Mouse (Mus musculus): ENCODE measurements around the gene Large2.
A peak's percentile ranks its signal among the peaks of the same experiment; 100 is the strongest.

The Large2 gene

GRCm38 (mm10) chr2:92327601-92328000 lies 47.1 kb downstream of the Large2 start:
- no peak for DNase-seq (ENCODE audit: low read depth)

GRCm38 (mm10) chr2:92326221-92326620 lies 48.4 kb downstream of the Large2 start:
- no peak for DNase-seq (ENCODE audit: low read depth)

- no peak for DNase-seq (ENCODE audit: low read depth)
These were observed 49.0 kb downstream of the Large2 start for GRCm38 (mm10) chr2:92325676-92326075.

DNA sequence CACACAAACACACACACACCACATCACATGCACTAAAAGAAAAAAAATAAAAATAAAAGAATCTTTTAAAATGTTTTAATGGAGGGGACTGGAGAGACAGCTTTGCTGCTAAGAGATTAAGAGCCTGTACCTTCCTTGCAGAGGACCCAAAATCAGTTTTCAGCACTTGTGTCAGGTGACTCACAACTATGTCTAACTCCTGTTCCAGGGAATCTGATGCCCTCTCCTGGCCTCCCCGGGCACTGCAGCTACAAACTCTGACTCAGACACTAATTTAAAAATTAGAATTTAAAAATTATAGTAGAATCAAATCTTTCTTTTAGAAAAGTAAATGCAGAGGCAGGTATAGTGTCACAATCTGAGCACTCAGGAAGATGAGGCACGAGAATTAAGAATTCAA lies 52.0 kb downstream of the Large2 start:
- peak; percentile 61 for DNase-seq (ENCODE audit: low read depth)

DNA sequence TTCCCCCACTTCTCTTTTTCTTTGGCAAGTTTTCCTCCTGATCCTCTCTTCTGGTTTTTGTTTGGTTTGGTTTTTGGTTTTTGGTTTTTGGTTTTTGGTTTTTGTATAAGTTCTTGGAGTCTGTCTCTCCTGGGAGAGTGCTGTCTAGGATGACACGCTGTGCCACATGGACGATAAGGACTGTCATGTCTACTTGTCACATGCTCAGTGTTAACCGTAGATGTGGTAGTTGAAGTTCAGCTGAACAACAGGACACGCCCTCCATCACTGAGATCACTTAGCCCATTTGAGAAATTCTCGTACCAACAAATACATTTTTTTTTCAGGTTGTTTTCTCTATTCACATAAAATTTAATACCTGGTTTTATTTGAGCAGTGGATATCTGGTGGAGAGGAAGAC lies 57.4 kb downstream of the Large2 start:
- DNase-seq (ENCODE audit: low read depth): no peak

GRCm38 (mm10) chr2:92316652-92317051 lies 58.0 kb downstream of the Large2 start:
- peak; percentile 6 for DNase-seq (ENCODE audit: low read depth)

Measured in NIH3T3 (cell line).